Mouse (Mus musculus) urinary bladder, postnatal 4 days (tissue): Measurements from ENCODE around the gene Pibf1.

Experiments used
- DNase-seq, 2 experiments: peaks; one replicate each; pipeline ENCODE4 v3.0.0; 2021 to 2022; ENCODE audit warnings: low spot score in 2 of 2

Gene Pibf1

DNA sequence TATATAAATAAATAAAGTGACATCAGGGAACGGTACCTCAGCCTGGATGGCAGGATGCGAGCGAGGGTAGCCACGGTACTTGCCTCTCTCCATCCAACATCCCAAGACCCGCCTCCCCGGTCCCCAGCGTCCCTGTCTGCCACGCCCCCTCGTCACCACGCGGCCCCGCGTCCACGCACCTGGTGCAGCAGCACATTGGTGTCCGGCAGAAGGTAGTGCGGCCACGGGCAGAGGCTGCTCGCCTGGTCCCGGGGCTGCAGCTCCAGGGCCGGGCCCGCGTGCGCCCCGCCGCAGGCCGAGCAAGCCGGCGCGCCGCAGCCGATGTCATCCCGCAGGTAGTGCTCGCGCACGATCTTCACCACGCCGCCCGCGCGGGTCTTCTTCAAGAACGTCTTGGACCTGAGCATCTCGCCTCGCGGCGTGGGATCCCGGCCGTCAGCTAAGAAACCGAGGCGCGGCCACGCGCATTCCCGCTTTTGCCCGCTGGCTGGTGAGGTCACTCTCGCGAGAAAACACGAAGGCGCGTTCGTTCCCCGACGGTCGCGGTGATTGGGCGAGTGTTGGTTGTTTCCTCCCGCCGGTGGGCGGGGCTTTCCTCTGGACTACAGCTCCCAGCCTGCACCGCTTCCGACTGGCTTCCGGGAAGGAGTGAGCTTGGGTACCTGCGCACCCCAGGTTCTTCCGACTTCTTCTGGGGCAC is at the start of gene Pibf1, which contains the start of gene Dis3:
Gene Pibf1 (plus strand): TSS at position 158 of the 700 bp plus-strand sequence.
Gene Dis3 (minus strand): TSS at position 504 of the 700 bp plus-strand sequence.
- DNase-seq, result peak; percentile 97 to 99

DNA sequence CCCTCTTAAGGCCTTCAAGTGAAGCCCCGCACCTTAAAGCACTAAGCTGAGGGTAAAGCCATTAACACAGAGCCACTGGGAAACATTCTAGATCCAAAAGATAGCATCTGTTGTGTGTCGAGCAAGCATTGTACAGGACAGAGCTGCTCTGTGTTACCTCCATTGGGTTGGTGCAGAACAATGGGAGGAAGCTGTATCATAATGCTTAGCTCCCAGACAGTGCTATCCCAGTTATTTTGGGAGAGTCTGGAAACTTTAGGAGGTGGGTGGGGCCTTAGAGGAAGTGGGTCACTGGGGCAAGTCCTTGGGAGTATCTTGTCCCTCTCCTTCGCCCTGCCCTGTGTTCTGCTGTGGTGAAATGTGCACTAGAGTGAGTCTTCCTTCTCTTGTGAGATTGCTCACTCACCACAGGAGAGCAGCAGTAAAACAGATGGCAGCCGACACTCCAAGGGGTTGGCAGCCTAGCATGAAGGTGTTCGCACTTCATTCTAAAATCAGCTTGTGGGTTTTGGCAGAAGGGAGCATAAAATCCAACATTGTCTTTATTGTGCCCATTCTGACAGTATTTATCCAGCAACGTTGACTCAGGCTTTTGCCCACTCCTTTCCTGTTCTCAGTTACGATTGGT is 40.2 kb upstream of the Pibf1 start:
- DNase-seq, result no peak

- no peak for DNase-seq
These were observed 38.6 kb upstream of the Pibf1 start for GRCm38 (mm10) chr14:99060616-99061015.

DNA sequence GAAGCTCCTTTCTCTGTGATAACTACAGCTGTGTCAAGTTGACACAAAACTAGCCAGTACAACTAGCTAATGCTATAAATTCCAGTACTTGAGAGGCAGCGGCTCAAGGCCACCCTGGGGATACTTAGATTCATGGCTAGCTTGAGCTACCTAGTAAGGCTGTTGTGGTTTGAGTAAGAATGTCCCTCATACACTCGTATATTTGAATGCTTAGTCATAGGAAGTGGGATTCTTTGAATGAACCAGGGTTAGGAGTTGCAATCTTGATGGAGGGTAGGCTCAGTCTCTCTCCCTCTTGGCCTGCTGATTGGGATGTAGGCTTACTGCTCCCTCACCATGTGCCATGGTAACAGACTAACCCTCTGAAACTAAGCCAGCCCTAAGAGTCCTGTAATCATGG is 36.1 kb upstream of the Pibf1 start:
- no peak for DNase-seq

DNA sequence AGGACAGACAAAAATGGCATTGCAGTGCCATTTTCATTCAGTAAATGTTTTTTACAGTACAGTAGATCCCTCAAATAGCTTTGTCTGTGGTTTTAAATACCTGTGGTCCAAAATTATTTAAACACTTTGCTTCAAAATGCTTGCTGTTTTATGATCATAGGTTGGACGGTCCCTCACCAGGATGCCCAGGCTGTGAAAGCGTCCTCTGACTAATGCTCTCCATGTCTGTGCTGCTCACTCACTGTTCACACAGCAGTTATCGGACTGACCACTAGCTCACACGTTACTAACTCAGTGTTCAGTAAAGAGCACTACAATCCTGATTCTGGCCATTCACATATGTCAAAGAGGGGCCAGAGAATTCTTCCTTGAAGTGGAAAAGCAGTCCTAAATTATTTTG is 28.1 kb upstream of the Pibf1 start:
- DNase-seq, result no peak

DNA sequence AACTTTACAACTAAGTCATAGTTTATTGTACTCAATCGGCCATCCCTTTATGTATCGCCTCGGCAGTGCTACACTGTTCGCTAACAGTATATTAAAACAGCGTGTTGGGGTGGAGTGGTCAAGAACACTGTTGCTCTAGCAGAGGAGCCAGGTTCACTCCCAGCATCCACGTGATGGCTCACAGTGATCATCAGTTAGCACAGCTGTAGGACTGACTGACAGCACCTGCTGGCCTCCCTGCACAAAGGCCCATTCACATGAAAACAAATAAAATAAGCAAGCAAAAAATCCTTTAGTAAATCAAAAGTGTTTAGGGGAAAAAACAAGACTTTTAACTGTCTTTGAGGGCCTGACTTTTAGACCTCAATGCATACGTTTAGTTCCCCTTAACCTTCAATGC is 10.3 kb upstream of the Pibf1 start:
- DNase-seq, result no peak

- no peak for DNase-seq
These were observed 853 bp downstream of the Pibf1 start for GRCm38 (mm10) chr14:99099967-99100587.

- DNase-seq, result no peak
These were observed 3.8 kb downstream of the Pibf1 start for GRCm38 (mm10) chr14:99103050-99103449.

DNA sequence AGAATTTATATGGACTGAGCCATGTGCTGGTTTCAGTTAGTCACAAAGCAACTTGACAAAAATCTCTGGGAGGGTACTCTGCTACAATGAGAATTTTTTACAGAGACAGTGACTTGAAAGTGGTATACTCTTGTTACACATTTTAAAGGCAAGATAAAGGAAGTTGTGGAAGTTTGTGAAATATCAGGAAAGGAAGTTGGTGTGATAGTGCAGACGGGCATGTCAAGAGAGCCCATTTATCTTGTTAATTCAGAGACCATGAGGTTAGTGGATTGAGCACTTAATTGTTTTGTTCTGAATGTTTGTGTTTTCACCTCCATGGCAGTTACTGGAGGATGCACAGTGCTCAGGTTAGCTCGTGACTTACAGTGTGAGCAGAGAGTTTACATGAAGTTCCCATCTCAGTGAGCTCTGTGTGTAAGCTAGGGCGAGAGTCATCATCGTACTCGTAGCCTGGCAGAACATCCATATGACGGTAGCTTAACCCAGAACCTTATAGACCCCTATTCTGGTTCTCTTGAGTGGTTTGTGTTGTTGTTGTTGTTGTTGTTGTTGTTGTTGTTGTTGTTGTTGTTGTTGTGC is 5.4 kb downstream of the Pibf1 start:
- DNase-seq, result no peak

- no peak for DNase-seq
These were observed 7.4 kb downstream of the Pibf1 start for GRCm38 (mm10) chr14:99106671-99107070.

GRCm38 (mm10) chr14:99107631-99108187 is 8.5 kb downstream of the Pibf1 start:
- DNase-seq, result no peak

DNA sequence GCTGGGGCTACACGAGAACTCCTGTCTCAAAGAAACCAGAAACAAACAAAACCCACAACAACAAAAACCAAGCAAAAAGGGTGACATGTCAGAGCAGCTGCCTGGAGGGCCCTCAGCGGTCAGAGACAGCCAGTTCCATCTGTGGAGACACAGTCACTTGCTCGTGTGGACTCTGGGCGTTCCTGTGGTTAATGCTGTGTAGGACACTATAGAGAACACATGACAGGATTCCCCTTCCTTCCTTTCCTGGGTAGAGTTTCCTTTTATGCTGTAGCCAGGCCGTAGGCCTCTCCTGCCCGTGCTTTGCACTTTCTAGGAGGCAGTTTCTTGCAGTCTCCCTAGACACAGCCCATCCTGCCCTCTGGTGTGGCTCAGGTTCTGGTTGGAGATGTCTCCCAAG is 9.5 kb downstream of the Pibf1 start:
- DNase-seq, result no peak

GRCm38 (mm10) chr14:99117576-99117975 is 18.4 kb downstream of the Pibf1 start:
- no peak for DNase-seq

GRCm38 (mm10) chr14:99121584-99122339 is 22.5 kb downstream of the Pibf1 start:
- no peak for DNase-seq

DNA sequence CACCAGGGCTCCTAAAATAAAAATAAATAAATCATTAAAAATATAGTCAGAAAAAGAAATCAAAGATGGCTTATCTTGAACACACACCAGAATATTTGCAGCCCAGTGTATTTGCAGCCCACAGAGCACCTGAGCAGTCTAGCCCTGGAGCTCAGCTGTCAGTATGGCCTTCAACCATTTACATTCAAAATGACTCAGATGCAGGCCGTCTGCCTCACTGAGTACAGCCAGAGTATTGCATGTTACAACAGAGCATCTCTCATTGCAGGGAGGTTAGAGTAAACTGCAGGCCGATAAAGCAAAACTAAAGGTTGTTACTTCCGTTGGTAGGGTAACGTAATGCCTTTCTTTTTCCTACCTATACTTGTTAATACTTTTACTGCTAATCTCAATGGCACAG is 24.9 kb downstream of the Pibf1 start:
- DNase-seq, result no peak

DNA sequence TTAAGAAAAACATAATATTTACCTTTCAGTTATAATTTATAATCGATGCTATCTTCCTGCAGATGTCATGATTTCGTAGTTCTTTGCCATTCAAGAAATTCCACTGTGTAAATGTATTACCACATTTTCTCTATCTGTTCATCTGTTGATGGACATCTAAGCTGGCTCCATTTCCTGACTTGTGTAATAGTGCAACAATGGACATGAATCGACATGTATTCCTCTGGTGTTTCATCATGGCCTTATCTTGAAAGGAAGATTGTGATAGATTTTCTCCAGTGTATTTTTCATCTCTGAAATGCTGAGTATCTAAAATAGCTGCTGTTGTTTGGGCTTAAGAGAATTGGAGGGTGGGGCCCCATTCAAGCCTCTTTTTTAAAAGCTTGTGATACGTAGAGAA is 27.5 kb downstream of the Pibf1 start:
- no peak for DNase-seq

DNA sequence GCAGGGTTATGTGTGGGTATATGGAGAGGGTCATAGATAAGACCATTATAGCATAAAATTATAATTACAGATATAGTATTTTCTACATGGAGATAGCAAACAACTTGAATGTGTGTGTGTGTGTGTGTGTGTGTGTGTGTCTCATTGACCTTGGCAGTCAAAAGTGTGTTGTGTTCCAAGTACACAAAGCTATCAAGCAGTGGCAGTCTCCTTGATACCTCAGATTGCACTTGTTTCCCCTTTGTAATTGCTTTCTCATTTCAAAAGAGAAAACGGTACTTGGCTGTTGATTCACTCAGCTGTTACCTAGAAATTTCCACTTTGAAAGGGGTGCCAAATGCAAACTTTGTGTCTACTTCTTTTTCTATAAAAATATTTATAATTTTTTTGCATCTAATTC is 28.3 kb downstream of the Pibf1 start:
- DNase-seq, result no peak

DNA sequence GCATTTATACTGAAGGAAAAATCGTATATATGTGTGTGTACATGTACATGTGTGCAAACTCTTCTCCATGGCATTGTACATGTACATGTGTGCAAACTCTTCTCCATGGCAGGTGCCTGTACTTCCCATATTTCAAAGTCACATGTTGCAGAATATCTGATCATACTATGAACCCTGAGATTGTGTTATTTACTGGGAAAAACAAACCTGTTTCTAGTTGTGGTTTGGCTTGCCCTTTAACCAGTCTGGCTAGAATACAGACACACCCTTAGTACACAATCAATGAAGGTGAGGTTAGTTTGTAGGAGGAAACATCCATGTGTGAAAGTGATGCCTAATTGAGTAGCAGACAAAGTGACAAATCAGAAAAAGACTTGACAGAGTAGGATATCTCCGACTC is 29.8 kb downstream of the Pibf1 start:
- no peak for DNase-seq

DNA sequence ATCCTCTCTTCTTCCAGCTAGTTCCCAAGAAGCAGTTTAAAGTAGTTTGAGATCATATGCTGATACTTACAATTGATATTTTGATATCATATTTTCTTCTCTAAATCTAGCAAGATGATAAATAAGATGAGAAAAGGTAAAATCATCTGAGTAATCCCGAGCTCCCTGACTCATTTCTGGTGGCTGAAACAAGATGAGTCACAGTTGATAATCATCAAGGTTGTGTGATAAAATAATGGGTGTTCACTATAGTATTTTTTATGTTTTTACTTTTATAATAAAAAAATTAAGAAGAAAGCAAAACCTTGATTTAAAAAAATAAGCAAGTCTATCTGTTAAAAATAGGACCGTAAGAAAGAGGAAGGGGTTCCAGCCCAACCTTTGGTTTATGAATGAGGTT is 34.8 kb downstream of the Pibf1 start:
- no peak for DNase-seq

DNA sequence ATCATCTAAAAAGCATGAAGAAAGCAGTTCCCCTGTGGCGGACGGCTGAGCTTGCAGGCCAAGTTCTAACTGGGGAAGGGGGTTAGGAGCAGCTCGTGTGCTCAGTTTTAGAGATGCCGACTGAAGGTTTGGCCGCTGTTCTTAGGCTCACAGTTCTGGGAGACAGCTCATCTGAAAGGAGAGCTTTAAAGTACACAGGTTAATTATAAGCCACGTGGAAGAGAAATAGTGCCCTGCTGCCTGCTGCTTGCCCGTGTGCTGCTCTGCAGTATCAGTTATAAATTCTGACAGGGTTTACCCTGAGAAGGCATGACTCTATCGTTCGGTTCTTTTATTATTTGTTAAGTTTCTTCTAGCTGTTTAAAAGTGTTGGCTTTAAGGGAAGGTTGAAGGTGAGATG is 36.5 kb downstream of the Pibf1 start:
- DNase-seq, result no peak

- DNase-seq, result no peak
These were observed 37.1 kb downstream of the Pibf1 start for GRCm38 (mm10) chr14:99136297-99136696.

- no peak for DNase-seq
These were observed 40.8 kb downstream of the Pibf1 start for GRCm38 (mm10) chr14:99140036-99140435.
